Mouse (Mus musculus): ENCODE measurements around the gene Wnt3. TPM values are rescaled to one million over a fixed set of nuclear protein-coding genes. Genes with fewer than 3 reads are reported as not detected.

Wnt3 gene
- total RNA-seq, 1 experiment from 2014 or later, result 0.15 TPM

GRCm38 (mm10) chr11:103840834-103841233 is 66.9 kb downstream of the Wnt3 start:
- no peak for DNase-seq

- DNase-seq, result no peak
Measured at GRCm38 (mm10) chr11:103848287-103848686, 74.3 kb downstream of the Wnt3 start.

- no peak for DNase-seq
Measured at GRCm38 (mm10) chr11:103852590-103853283, 78.8 kb downstream of the Wnt3 start.

GRCm38 (mm10) chr11:103853284-103853920 is 79.5 kb downstream of the Wnt3 start:
- DNase-seq, result no peak

GRCm38 (mm10) chr11:103854294-103854693 is 80.3 kb downstream of the Wnt3 start:
- DNase-seq, result no peak

GRCm38 (mm10) chr11:103856641-103857040 is 82.7 kb downstream of the Wnt3 start:
- no peak for DNase-seq

- DNase-seq, result no peak
Measured at GRCm38 (mm10) chr11:103858760-103859159, 84.8 kb downstream of the Wnt3 start.

- DNase-seq, result no peak
Measured at GRCm38 (mm10) chr11:103859933-103860610, 86.1 kb downstream of the Wnt3 start.

GRCm38 (mm10) chr11:103862951-103863350 is 89.0 kb downstream of the Wnt3 start:
- DNase-seq, result no peak

GRCm38 (mm10) chr11:103864486-103864885 is 90.5 kb downstream of the Wnt3 start:
- no peak for DNase-seq

- no peak for DNase-seq
Measured at GRCm38 (mm10) chr11:103865346-103865745, 91.4 kb downstream of the Wnt3 start.

Other genes with a start within 250 kb of the Wnt3 start
- not detected in 2 replicates for gene Gm884, start 153.0 kb upstream of the Wnt3 start, total RNA-seq (2021)
- not detected in 2 replicates for gene Lyzl6, start 135.3 kb upstream of the Wnt3 start, total RNA-seq (2021)
- not detected in 2 replicates for gene Rprml, start 124.6 kb upstream of the Wnt3 start, total RNA-seq (2021)
- gene Gosr2, start 76.3 kb upstream of the Wnt3 start, total RNA-seq (2021), result 72.3 and 74.8 TPM in 2 replicates
- gene Wnt9b, start 24.3 kb upstream of the Wnt3 start, total RNA-seq (2021), result 0.22 and 0.23 TPM in 2 replicates
- gene Nsf, start 179.9 kb downstream of the Wnt3 start, total RNA-seq (2021), result 109 and 122 TPM in 2 replicates
- gene Arf2, start 192.6 kb downstream of the Wnt3 start, total RNA-seq (2021), result 41.1 and 47.7 TPM in 2 replicates

All from adrenal gland, postnatal 14 days (tissue).